Mouse (Mus musculus) heart, adult 2 months (tissue): Measurements from ENCODE around the gene Ccdc78.

Source experiments
- CTCF ChIP-seq: fragments of 200-600 bp; IDR thresholded peaks from 2 replicates; pipeline ENCODE4 v1.8.1; 2022; ENCODE audit warnings: antibody characterized with exemption, mild to moderate bottlenecking, moderate library complexity
- EP300 ChIP-seq: fragments of 200-500 bp; IDR thresholded peaks from 2 replicates; pipeline ENCODE4 v1.6.1; 2011; ENCODE audit warnings: low read depth, low read length, control low read depth; ENCODE audit not compliant: insufficient read depth
- POLR2A ChIP-seq: fragments of 200-500 bp; IDR thresholded peaks from 2 replicates; pipeline ENCODE4 v1.6.1; 2011; ENCODE audit warnings: mild to moderate bottlenecking, low read depth, low read length, control low read depth; ENCODE audit not compliant: insufficient read depth

DNA sequence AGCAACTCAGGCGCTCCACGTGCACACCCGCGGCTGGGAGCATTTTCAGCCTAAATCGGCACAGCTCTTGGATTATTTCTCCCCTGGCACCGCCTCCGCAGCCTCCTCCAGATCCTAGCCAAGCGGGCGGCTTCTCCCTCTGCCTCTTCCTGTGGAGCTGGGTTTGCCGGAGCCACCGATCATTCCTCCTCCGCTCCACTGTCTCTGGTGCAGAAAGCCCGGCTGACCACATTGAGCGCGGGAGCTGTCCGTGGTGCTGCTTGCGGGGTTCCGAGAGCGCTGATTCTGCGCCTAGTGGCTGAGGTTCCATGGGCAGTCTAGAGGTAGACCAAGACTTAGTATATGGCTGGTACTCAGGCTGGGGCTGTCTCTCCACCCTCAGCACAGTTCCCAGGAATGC lies 27.1 kb downstream of the Ccdc78 start:
- TF ChIP-seq CTCF (peak; percentile 64), POLR2A (no peak), EP300 (0 out of 2 replicates have a peak, but pooled peaks have one; percentile 28)
